Mouse (Mus musculus): ENCODE data around the gene Rin1. TPM values are rescaled to one million over a fixed set of nuclear protein-coding genes. Genes with fewer than 3 reads are reported as not detected.

Gene Rin1
- polyA plus RNA-seq, 1 experiment from 2014 or later: 39.4 TPM

GRCm38 (mm10) chr19:5087884-5088728 is 37.8 kb downstream of the Rin1 start, which contains the start of gene Yif1a:
Gene Yif1a, plus strand, starts transcription at chr19:5088538.
- TF ChIP-seq CTCF (IDR thresholded peaks at IDR 0.05): no peak
- peaks cover 7% of the 10 kb centered on the region for H3K27me3 ChIP-seq
- in situ Hi-C loops (cut with MboI; ENCODE audit: low pct_unique_long_range_greater_than_20kb): no loop called here
- ChIA-PET POLR2A (interaction anchor here (0.5 to 1.4 kb wide), 2 partner anchors 48 to 698 kb away, joined by 3 read pairs; no protein-coding TSS in a partner anchor), CTCF (interaction anchor here (0.8 to 2.2 kb wide), 7 partner anchors 9 to 49 kb away, joined by 3 to 9 read pairs (median 3); partner anchors contain the start of genes AC124502.3, B4gat1, Cd248 and Rin1)
- DNase-seq (ENCODE audit: low read depth, low spot score) (peak; percentile 96), ATAC-seq (peak; percentile 80)

GRCm38 (mm10) chr19:5089324-5089723 is 39.0 kb downstream of the Rin1 start:
- POLR2A ChIA-PET: no interaction called here
- ATAC-seq (no peak), DNase-seq (ENCODE audit: low read depth, low spot score) (no peak)
- peaks cover 7% of the 10 kb centered on the region for H3K27me3 ChIP-seq
- in situ Hi-C loops (cut with MboI; ENCODE audit: low pct_unique_long_range_greater_than_20kb): no loop called here
- CTCF ChIA-PET: interaction anchor here (0.9 to 1.5 kb wide), 4 partner anchors 10 to 51 kb away, joined by 3 to 7 read pairs (median 4); no protein-coding TSS in a partner anchor
- no peak for TF ChIP-seq CTCF (IDR thresholded peaks at IDR 0.05)

- DNase-seq (ENCODE audit: low read depth, low spot score) (no peak), ATAC-seq (no peak)
- in situ Hi-C loops (cut with MboI; ENCODE audit: low pct_unique_long_range_greater_than_20kb): loop anchor here (5.0 kb wide), 1 partner anchor 50 kb away; no protein-coding TSS in a partner anchor
- CTCF ChIA-PET: interaction anchor here (1.4 to 2.2 kb wide), 2 partner anchors 25 to 59 kb away, joined by 5 to 7 read pairs; no protein-coding TSS in a partner anchor
- TF ChIP-seq CTCF (IDR thresholded peaks at IDR 0.05): no peak
- no peaks in the 10 kb centered on the region for H3K27me3 ChIP-seq
- POLR2A ChIA-PET: interaction anchor here (0.6 kb wide), 1 partner anchor 46 kb away, joined by 3 read pairs; no protein-coding TSS in a partner anchor
Observed at GRCm38 (mm10) chr19:5092083-5092482, 41.8 kb downstream of the Rin1 start.

- no peak for TF ChIP-seq CTCF (IDR thresholded peaks at IDR 0.05)
- in situ Hi-C loops (cut with MboI; ENCODE audit: low pct_unique_long_range_greater_than_20kb): loop anchor here (5.0 kb wide), 1 partner anchor 49 kb away; no protein-coding TSS in a partner anchor
- ChIA-PET POLR2A (no interaction called here), CTCF (interaction anchor here (1.0 to 2.2 kb wide), 4 partner anchors 23 to 58 kb away, joined by 3 to 7 read pairs (median 6); no protein-coding TSS in a partner anchor)
- ATAC-seq (no peak), DNase-seq (ENCODE audit: low read depth, low spot score) (no peak)
- H3K27me3 ChIP-seq: no peaks in the 10 kb centered on the region
Observed at GRCm38 (mm10) chr19:5093481-5094242, 43.4 kb downstream of the Rin1 start.

GRCm38 (mm10) chr19:5094243-5094632 is 44.0 kb downstream of the Rin1 start:
- no peak for ATAC-seq
- H3K27me3 ChIP-seq: no peaks in the 10 kb centered on the region
- in situ Hi-C loops (cut with MboI; ENCODE audit: low pct_unique_long_range_greater_than_20kb): loop anchor here (5.0 kb wide), 1 partner anchor 48 kb away; no protein-coding TSS in a partner anchor
- DNase-seq (ENCODE audit: low read depth, low spot score): no peak
- no peak for TF ChIP-seq CTCF (IDR thresholded peaks at IDR 0.05)
- ChIA-PET CTCF (interaction anchor here (1.0 to 2.2 kb wide), 3 partner anchors 22 to 57 kb away, joined by 3 to 7 read pairs (median 7); no protein-coding TSS in a partner anchor), POLR2A (interaction anchor here (0.7 to 1.2 kb wide), 2 partner anchors 10 to 30 kb away, joined by 3 read pairs; no protein-coding TSS in a partner anchor)

- in situ Hi-C loops (cut with MboI; ENCODE audit: low pct_unique_long_range_greater_than_20kb): loop anchor here (5.0 kb wide), 1 partner anchor 47 kb away; no protein-coding TSS in a partner anchor
- no peak for ATAC-seq
- ChIA-PET CTCF (interaction anchor here (1.0 to 2.1 kb wide), 3 partner anchors 25 to 56 kb away, joined by 3 to 9 read pairs (median 7); no protein-coding TSS in a partner anchor), POLR2A (interaction anchor here (0.7 to 1.2 kb wide), 4 partner anchors 10 to 47 kb away, joined by 3 read pairs; no protein-coding TSS in a partner anchor)
- H3K27me3 ChIP-seq: no peaks in the 10 kb centered on the region
- no peak for TF ChIP-seq CTCF (IDR thresholded peaks at IDR 0.05)
- no peak for DNase-seq (ENCODE audit: low read depth, low spot score)
Observed at GRCm38 (mm10) chr19:5094746-5095417, 44.6 kb downstream of the Rin1 start.

GRCm38 (mm10) chr19:5095887-5096474 is 45.7 kb downstream of the Rin1 start:
- ChIA-PET POLR2A (interaction anchor here (0.6 to 1.1 kb wide), 2 partner anchors 9 to 51 kb away, joined by 3 read pairs; no protein-coding TSS in a partner anchor), CTCF (interaction anchor here (2.1 kb wide), 1 partner anchor 44 kb away, joined by 9 read pairs; no protein-coding TSS in a partner anchor)
- in situ Hi-C loops (cut with MboI; ENCODE audit: low pct_unique_long_range_greater_than_20kb): no loop called here
- DNase-seq (ENCODE audit: low read depth, low spot score) (no peak), ATAC-seq (no peak)
- no peaks in the 10 kb centered on the region for H3K27me3 ChIP-seq
- no peak for TF ChIP-seq CTCF (IDR thresholded peaks at IDR 0.05)

GRCm38 (mm10) chr19:5097521-5098362 is 47.5 kb downstream of the Rin1 start:
- in situ Hi-C loops (cut with MboI; ENCODE audit: low pct_unique_long_range_greater_than_20kb): no loop called here
- CTCF ChIA-PET: interaction anchor here (1.5 kb wide), 1 partner anchor 9 kb away, joined by 3 read pairs; the partner anchor contains the start of gene Yif1a
- no peak for ATAC-seq
- no peaks in the 10 kb centered on the region for H3K27me3 ChIP-seq
- TF ChIP-seq CTCF (IDR thresholded peaks at IDR 0.05): no peak
- no peak for DNase-seq (ENCODE audit: low read depth, low spot score)
- POLR2A ChIA-PET: interaction anchor here (1.0 kb wide), 1 partner anchor 10 kb away, joined by 4 read pairs; the partner anchor contains the start of gene Rab1b
